Mouse (Mus musculus): ENCODE data around the gene Frmd4a.

Frmd4a gene

GRCm38 (mm10) chr2:4499257-4499656, 481.7 kb downstream of the Frmd4a start:
- H3K36me3 ChIP-seq (ENCODE audit: insufficient read depth, low read length) = no peaks in the 10 kb centered on the region
- H3K4me3 ChIP-seq (replicated peaks; ENCODE audit: low read length) = no peak overlapping the region
- no peaks in the 10 kb centered on the region for H3K9me3 ChIP-seq (ENCODE audit: low read length)
- TF ChIP-seq CTCF (conservative IDR thresholded peaks at IDR 0.05; ENCODE audit: low read length) (peak; percentile 17), NANOG (IDR thresholded peaks at IDR 0.05; ENCODE audit: borderline replicate concordance, low read length) (no peak)
- peaks cover 7% of the 10 kb centered on the region; the same call in 1 of the 2 replicates for H3K4me1 ChIP-seq (replicated peaks; ENCODE audit: low read depth, low read length)
- H3K27me3 ChIP-seq (ENCODE audit: insufficient read depth, low read length) = no peaks in the 10 kb centered on the region

GRCm38 (mm10) chr2:4499916-4500315, 482.4 kb downstream of the Frmd4a start:
- TF ChIP-seq POU5F1 (IDR thresholded peaks at IDR 0.05; ENCODE audit: borderline replicate concordance, low read length) (no peak), CTCF (conservative IDR thresholded peaks at IDR 0.05; ENCODE audit: low read length) (no peak), NANOG (IDR thresholded peaks at IDR 0.05; ENCODE audit: borderline replicate concordance, low read length) (no peak)
- Histone ChIP-seq H3K9me3 (ENCODE audit: low read length) (no peaks in the 10 kb centered on the region), H3K27me3 (ENCODE audit: insufficient read depth, low read length) (no peaks in the 10 kb centered on the region), H3K36me3 (ENCODE audit: insufficient read depth, low read length) (no peaks in the 10 kb centered on the region), H3K4me1 (replicated peaks; ENCODE audit: low read depth, low read length) (peaks cover 7% of the 10 kb centered on the region; the same call in 1 of the 2 replicates), H3K4me3 (replicated peaks; ENCODE audit: low read length) (no peak overlapping the region)

GRCm38 (mm10) chr2:4501257-4502027, 483.9 kb downstream of the Frmd4a start:
- TF ChIP-seq CTCF (conservative IDR thresholded peaks at IDR 0.05; ENCODE audit: low read length) = no peak
- no peak for TF ChIP-seq POU5F1 (IDR thresholded peaks at IDR 0.05; ENCODE audit: borderline replicate concordance, low read length)
- no peak for TF ChIP-seq NANOG (IDR thresholded peaks at IDR 0.05; ENCODE audit: borderline replicate concordance, low read length)
- Histone ChIP-seq H3K9me3 (ENCODE audit: low read length) (no peaks in the 10 kb centered on the region), H3K4me1 (replicated peaks; ENCODE audit: low read depth, low read length) (peaks cover 7% of the 10 kb centered on the region; the same call in 1 of the 2 replicates), H3K4me3 (replicated peaks; ENCODE audit: low read length) (no peak overlapping the region), H3K27me3 (ENCODE audit: insufficient read depth, low read length) (0 out of 2 replicates have a peak, but pooled peaks cover 1% of the 10 kb centered on the region), H3K36me3 (ENCODE audit: insufficient read depth, low read length) (no peaks in the 10 kb centered on the region)

- TF ChIP-seq POU5F1 (IDR thresholded peaks at IDR 0.05; ENCODE audit: borderline replicate concordance, low read length) = no peak
Observed at GRCm38 (mm10) chr2:4504413-4504812, 486.9 kb downstream of the Frmd4a start.

GRCm38 (mm10) chr2:4505695-4506094, 488.2 kb downstream of the Frmd4a start:
- TF ChIP-seq CTCF (conservative IDR thresholded peaks at IDR 0.05; ENCODE audit: low read length) = no peak
- no peak for TF ChIP-seq POU5F1 (IDR thresholded peaks at IDR 0.05; ENCODE audit: borderline replicate concordance, low read length)
- TF ChIP-seq NANOG (IDR thresholded peaks at IDR 0.05; ENCODE audit: borderline replicate concordance, low read length) = no peak
- Histone ChIP-seq H3K36me3 (ENCODE audit: insufficient read depth, low read length) (no peaks in the 10 kb centered on the region), H3K4me3 (replicated peaks; ENCODE audit: low read length) (no peak overlapping the region), H3K4me1 (replicated peaks; ENCODE audit: low read depth, low read length) (no peaks in the 10 kb centered on the region), H3K27me3 (ENCODE audit: insufficient read depth, low read length) (0 out of 2 replicates have a peak, but pooled peaks cover 2% of the 10 kb centered on the region), H3K9me3 (ENCODE audit: low read length) (no peaks in the 10 kb centered on the region)

More at GRCm38 (mm10) chr2:4504413-4504812, 486.9 kb downstream of the Frmd4a start:
- no peaks in the 10 kb centered on the region for H3K9me3 ChIP-seq (ENCODE audit: low read length)
- H3K36me3 ChIP-seq (ENCODE audit: insufficient read depth, low read length) = no peaks in the 10 kb centered on the region
- 0 out of 2 replicates have a peak, but pooled peaks cover 2% of the 10 kb centered on the region for H3K27me3 ChIP-seq (ENCODE audit: insufficient read depth, low read length)
- peaks cover 6% of the 10 kb centered on the region; the same call in 1 of the 2 replicates for H3K4me1 ChIP-seq (replicated peaks; ENCODE audit: low read depth, low read length)
- H3K4me3 ChIP-seq (replicated peaks; ENCODE audit: low read length) = no peak overlapping the region

GRCm38 (mm10) chr2:4506659-4507058, 489.1 kb downstream of the Frmd4a start:
- Histone ChIP-seq H3K36me3 (ENCODE audit: insufficient read depth, low read length) (no peaks in the 10 kb centered on the region), H3K9me3 (ENCODE audit: low read length) (no peaks in the 10 kb centered on the region)

GRCm38 (mm10) chr2:4507887-4508615, 490.5 kb downstream of the Frmd4a start:
- no peaks in the 10 kb centered on the region for H3K36me3 ChIP-seq (ENCODE audit: insufficient read depth, low read length)
- H3K27me3 ChIP-seq (ENCODE audit: insufficient read depth, low read length) = peaks cover 12% of the 10 kb centered on the region; the same call in 1 of the 2 replicates
- no peak overlapping the region for H3K4me3 ChIP-seq (replicated peaks; ENCODE audit: low read length)
- TF ChIP-seq NANOG (IDR thresholded peaks at IDR 0.05; ENCODE audit: borderline replicate concordance, low read length) = no peak
- no peak for TF ChIP-seq CTCF (conservative IDR thresholded peaks at IDR 0.05; ENCODE audit: low read length)
- no peak for TF ChIP-seq POU5F1 (IDR thresholded peaks at IDR 0.05; ENCODE audit: borderline replicate concordance, low read length)
- H3K4me1 ChIP-seq (replicated peaks; ENCODE audit: low read depth, low read length) = peaks cover 9% of the 10 kb centered on the region
- H3K9me3 ChIP-seq (ENCODE audit: low read length) = no peaks in the 10 kb centered on the region

More at GRCm38 (mm10) chr2:4506659-4507058, 489.1 kb downstream of the Frmd4a start:
- H3K4me3 ChIP-seq (replicated peaks; ENCODE audit: low read length) = no peak overlapping the region
- TF ChIP-seq CTCF (conservative IDR thresholded peaks at IDR 0.05; ENCODE audit: low read length) = no peak
- no peak for TF ChIP-seq NANOG (IDR thresholded peaks at IDR 0.05; ENCODE audit: borderline replicate concordance, low read length)
- TF ChIP-seq POU5F1 (IDR thresholded peaks at IDR 0.05; ENCODE audit: borderline replicate concordance, low read length) = no peak
- H3K4me1 ChIP-seq (replicated peaks; ENCODE audit: low read depth, low read length) = no peaks in the 10 kb centered on the region
- 0 out of 2 replicates have a peak, but pooled peaks cover 2% of the 10 kb centered on the region for H3K27me3 ChIP-seq (ENCODE audit: insufficient read depth, low read length)

GRCm38 (mm10) chr2:4508959-4509615, 491.6 kb downstream of the Frmd4a start:
- Histone ChIP-seq H3K36me3 (ENCODE audit: insufficient read depth, low read length) (no peaks in the 10 kb centered on the region), H3K27me3 (ENCODE audit: insufficient read depth, low read length) (peaks cover 12% of the 10 kb centered on the region; the same call in 1 of the 2 replicates), H3K4me3 (replicated peaks; ENCODE audit: low read length) (no peak overlapping the region), H3K4me1 (replicated peaks; ENCODE audit: low read depth, low read length) (peaks cover 10% of the 10 kb centered on the region), H3K9me3 (ENCODE audit: low read length) (no peaks in the 10 kb centered on the region)
- no peak for TF ChIP-seq NANOG (IDR thresholded peaks at IDR 0.05; ENCODE audit: borderline replicate concordance, low read length)
- TF ChIP-seq CTCF (conservative IDR thresholded peaks at IDR 0.05; ENCODE audit: low read length) = no peak
